Mouse (Mus musculus) cerebellum, adult 2 months (tissue): Measurements from ENCODE around the gene Mycbp2.

Experiments used
- CTCF ChIP-seq: fragments of 200-500 bp; IDR thresholded peaks from 2 replicates; pipeline ENCODE4 v1.5.1; 2011; ENCODE audit warnings: low read depth, mild to moderate bottlenecking, control low read depth, low read length, moderate library complexity, borderline replicate concordance; ENCODE audit not compliant: insufficient read depth
- POLR2A ChIP-seq: fragments of 200-500 bp; IDR thresholded peaks from 2 replicates; pipeline ENCODE4 v1.6.1; 2011; ENCODE audit warnings: low read length, control low read depth, borderline replicate concordance; ENCODE audit not compliant: insufficient read depth

DNA sequence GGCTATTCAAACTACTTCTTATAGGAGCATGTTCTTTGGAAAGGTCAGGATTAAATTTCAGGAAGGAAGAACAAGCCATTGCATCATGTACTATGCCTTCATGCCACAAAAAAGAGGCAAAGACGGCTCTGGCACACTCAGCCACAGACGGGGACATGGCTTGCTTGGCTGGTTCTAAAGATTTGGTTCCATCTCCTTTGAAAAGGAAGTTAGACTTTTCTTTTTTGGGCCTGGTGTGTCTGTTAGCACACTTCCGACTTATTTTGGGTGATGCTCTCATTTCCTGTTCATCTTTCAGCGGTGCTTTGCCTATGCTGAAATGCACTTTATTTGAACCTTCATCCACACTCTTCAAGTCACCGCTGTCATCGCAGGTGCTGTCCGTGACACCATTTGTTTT, 190.9 kb downstream of the Mycbp2 start:
- no peak for TF ChIP-seq CTCF
- no peak for TF ChIP-seq POLR2A
